Mouse (Mus musculus): ENCODE data around the gene Dmxl2. TPM values are rescaled to one million over a fixed set of nuclear protein-coding genes. Genes with fewer than 3 reads are reported as not detected.
A peak's percentile ranks its signal among the peaks of the same experiment; 100 is the strongest.

Gene Dmxl2
- polyA plus RNA-seq, 1 experiment from 2014 or later = 11.3 TPM

DNA sequence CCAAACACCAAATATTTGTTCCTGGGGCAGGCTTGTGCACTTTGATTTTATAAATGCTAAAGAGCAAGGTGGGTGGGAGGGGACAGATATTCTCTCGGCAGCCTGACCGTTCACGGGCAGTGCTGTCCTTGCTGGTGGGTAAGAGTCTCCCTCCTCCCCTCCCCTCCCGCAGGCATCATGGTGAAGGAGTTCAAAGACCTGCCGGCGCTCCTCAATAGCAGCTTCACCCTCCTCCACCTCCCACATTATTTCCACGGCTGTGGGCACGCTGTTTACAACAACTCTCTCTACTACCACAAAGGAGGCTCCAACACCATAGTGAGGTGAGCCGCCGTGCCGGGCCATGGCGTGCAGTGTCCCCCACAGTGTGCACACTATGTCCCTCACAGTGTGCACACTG, 165.8 kb downstream of the Dmxl2 start:
- peaks cover 67% of the 10 kb centered on the region for H3K27me3 ChIP-seq
- POLR2A ChIA-PET = no interaction called here
- CTCF ChIA-PET = interaction anchor here (0.9 to 1.6 kb wide), 2 partner anchors 14 to 155 kb away, joined by 3 to 5 read pairs; no protein-coding TSS in a partner anchor
- DNase-seq (ENCODE audit: low read depth, low spot score) (no peak), ATAC-seq (no peak)
- no peak for TF ChIP-seq CTCF (IDR thresholded peaks at IDR 0.05)
- in situ Hi-C loops (cut with MboI; ENCODE audit: low pct_unique_long_range_greater_than_20kb) = loop anchor here (5.0 to 25.0 kb wide), 4 partner anchors 48 to 448 kb away; partner anchors contain the start of gene Gldn

GRCm38 (mm10) chr9:54329201-54329600, 172.2 kb downstream of the Dmxl2 start:
- DNase-seq (ENCODE audit: low read depth, low spot score) (no peak), ATAC-seq (no peak)
- CTCF ChIA-PET = no interaction called here
- H3K27me3 ChIP-seq = peaks cover 35% of the 10 kb centered on the region
- POLR2A ChIA-PET = no interaction called here
- in situ Hi-C loops (cut with MboI; ENCODE audit: low pct_unique_long_range_greater_than_20kb) = loop anchor here (25.0 kb wide), 1 partner anchor 442 kb away; no protein-coding TSS in a partner anchor
- TF ChIP-seq CTCF (IDR thresholded peaks at IDR 0.05) = no peak

- CTCF ChIA-PET = interaction anchor here (1.1 to 1.7 kb wide), 4 partner anchors 9 to 22 kb away, joined by 3 to 5 read pairs (median 3); no protein-coding TSS in a partner anchor
- H3K27me3 ChIP-seq = peaks cover 25% of the 10 kb centered on the region
- in situ Hi-C loops (cut with MboI; ENCODE audit: low pct_unique_long_range_greater_than_20kb) = no loop called here
- ATAC-seq (peak; percentile 75), DNase-seq (ENCODE audit: low read depth, low spot score) (no peak)
- TF ChIP-seq CTCF (IDR thresholded peaks at IDR 0.05) = peak; percentile 73
- POLR2A ChIA-PET = no interaction called here
Observed at GRCm38 (mm10) chr9:54323456-54323855, 178.0 kb downstream of the Dmxl2 start.

DNA sequence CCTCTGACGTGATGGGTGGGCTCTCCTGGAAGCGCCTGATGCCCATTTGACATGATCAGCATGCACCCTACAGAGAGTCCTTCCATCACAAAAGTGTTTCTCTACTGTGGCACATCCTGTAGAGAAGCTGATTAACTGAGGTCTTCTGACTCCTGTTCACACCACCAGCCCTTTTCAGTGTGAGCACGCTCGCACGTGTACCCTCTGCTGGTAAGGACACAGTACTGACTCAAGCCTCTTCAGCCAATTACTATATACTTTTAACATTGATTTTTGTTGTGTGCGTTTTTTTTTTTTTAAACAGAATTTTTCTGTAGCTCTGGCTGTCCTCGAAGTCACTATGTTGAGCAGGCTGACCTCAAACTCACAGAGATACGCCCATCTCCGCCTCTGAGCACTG, 185.1 kb downstream of the Dmxl2 start:
- TF ChIP-seq CTCF (IDR thresholded peaks at IDR 0.05) = no peak
- ATAC-seq = no peak
- ChIA-PET CTCF (no interaction called here), POLR2A (no interaction called here)
- in situ Hi-C loops (cut with MboI; ENCODE audit: low pct_unique_long_range_greater_than_20kb) = no loop called here
- DNase-seq (ENCODE audit: low read depth, low spot score) = no peak
- peaks cover 52% of the 10 kb centered on the region for H3K27me3 ChIP-seq

Other genes starting within 250 kb of the Dmxl2 start
- gene Cyp19a1, start 233.5 kb downstream of the Dmxl2 start, polyA plus RNA-seq (2021) = not detected
- 0.03 TPM for gene Gldn, start 215.1 kb downstream of the Dmxl2 start, polyA plus RNA-seq (2021)
- gene Sh2d7, start 37.4 kb upstream of the Dmxl2 start, polyA plus RNA-seq (2021) = 0.04 TPM
- 74.4 TPM for gene Cib2, start 58.6 kb upstream of the Dmxl2 start, polyA plus RNA-seq (2021)
- 319 TPM for gene Idh3a, start 84.7 kb upstream of the Dmxl2 start, polyA plus RNA-seq (2021)
- gene Acsbg1, start 160.2 kb upstream of the Dmxl2 start, polyA plus RNA-seq (2021) = 1.9 TPM
- gene Dnaja4, start 197.2 kb upstream of the Dmxl2 start, polyA plus RNA-seq (2021) = 19.6 TPM
- 90.0 TPM for gene Wdr61, start 232.9 kb upstream of the Dmxl2 start, polyA plus RNA-seq (2021)

Data from Patski (cell line).